Mouse (Mus musculus): ENCODE results near the gene Capzb. TPM values are rescaled to one million over a fixed set of nuclear protein-coding genes. Genes with fewer than 3 reads are reported as not detected.

Gene Capzb
- total RNA-seq, 2 experiments from 2014 or later, result 356 to 380 TPM

DNA sequence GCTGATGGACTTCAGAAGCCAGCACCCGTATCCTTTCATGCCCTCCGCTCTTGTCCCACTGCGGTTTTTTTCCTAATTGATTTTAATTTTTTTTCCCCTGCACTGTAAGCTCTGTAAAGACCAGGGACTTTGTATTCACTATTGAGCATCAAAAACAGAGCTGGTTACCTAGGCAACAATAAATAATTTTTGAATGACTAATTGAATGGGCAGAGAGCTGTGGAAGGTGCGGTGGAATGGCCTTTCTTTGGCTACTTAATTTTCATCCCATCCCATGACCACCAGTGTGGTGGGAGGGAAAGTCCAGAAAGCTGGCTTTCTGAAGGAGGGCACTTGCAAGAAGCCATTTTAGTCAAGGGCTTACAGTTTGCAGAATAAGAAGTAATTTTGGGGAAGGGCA, 41.6 kb downstream of the Capzb start:
- DNase-seq, result no peak

DNA sequence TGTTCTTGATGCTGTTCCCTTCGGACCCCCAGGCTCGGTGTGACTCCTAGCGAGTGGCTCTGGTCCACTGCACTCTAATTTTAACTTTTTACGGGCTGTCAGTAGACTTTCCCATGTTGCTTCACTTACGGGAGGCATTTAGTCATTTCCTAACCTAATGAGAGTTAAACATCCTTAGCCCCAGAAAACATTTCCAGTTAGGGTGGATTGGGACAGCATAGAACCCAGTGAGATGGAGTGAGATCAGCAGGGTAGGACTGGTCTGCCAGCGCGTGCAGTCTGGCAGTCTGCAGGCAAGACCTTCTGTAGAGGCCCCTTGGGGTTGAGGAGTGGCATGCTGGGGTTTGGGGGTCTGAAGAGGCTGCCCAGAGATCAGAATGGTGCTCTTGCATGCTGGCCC, 42.9 kb downstream of the Capzb start:
- no peak for DNase-seq

DNA sequence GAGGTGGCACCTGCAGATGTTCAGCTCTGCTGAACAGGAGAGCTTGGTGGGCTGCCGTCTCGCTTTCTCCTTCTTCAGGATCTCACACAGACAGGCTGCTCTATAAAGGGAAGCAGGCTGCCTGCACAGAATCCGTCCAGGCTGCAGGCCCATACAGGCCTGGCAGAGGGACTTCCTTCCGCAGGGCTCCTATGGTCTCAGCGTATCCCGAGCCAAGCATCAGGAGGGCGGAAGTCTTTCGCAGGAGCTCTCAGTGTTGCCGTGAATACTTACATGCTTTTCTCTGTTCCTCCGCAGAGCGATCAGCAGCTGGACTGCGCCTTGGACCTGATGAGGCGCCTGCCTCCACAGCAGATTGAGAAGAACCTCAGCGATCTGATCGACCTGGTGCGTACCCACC, 45.9 kb downstream of the Capzb start:
- no peak for DNase-seq

- DNase-seq, result peak in 1 of 2 experiments; percentile 9
Observed at GRCm38 (mm10) chr4:139240334-139240733, 47.6 kb downstream of the Capzb start.

GRCm38 (mm10) chr4:139241678-139242606, 49.2 kb downstream of the Capzb start:
- DNase-seq, result peak in 1 of 2 experiments; percentile 18

- DNase-seq, result peak; percentile 65 to 83
Observed at GRCm38 (mm10) chr4:139242607-139242955, 49.9 kb downstream of the Capzb start.

DNA sequence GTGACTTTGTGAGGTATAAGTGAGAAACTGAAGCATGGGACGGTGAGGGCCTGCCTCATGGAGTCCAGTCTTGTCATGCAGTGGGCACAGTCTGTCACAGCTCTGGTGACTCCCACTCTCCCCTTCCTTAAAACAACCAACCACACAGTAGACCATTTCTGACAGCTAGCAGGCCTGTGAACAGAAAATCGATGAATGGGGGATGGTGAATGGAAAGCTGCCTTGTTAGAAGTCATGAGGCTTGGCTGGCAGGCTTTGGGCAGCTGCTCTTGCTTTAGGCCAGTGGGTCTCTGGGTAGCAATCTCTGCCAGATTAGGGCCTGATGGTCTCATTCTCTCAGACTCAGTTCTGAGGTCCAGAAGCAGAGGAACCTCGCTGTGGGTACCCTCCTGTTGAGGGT, 51.5 kb downstream of the Capzb start:
- no peak for DNase-seq

DNA sequence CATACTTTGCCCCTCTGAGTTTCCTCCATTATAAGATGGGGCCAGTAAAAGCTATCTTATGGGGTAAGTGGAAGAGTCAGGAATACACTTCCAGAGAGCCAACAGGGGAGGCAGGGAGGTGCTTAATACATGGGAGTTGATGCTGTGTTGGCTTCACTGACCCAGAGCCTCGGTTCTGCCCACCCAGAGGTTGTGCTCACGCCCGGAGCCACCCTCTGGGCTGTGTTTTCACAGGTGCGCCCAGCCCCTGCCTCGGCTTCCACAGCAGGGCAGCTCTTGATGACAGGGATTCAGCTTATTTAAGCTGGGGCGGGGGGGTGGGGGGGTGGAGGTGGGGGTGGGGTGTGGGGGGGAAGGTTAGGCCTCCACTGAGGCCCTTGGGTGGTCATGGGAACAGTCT, 52.1 kb downstream of the Capzb start:
- DNase-seq, result no peak

DNA sequence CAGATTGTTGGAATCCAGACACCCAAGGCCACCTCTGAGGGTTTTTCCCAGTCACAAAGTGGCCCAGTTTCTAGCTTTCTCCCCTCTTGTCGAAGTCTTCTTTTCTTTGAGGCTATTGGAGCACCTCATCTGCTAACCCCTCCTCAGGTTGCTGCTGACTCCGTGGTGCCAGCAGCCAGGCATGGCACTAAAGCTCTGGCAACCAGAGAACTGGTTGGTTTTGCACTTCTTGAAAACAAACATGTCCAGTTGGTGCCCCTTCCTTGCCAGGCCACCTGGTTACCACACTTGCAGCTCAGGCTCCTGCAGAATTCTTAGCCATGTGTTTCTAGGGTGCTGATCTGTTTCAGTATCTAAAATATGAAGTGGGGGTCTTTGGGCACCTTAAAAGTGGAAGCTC, 52.8 kb downstream of the Capzb start:
- DNase-seq, result no peak

DNA sequence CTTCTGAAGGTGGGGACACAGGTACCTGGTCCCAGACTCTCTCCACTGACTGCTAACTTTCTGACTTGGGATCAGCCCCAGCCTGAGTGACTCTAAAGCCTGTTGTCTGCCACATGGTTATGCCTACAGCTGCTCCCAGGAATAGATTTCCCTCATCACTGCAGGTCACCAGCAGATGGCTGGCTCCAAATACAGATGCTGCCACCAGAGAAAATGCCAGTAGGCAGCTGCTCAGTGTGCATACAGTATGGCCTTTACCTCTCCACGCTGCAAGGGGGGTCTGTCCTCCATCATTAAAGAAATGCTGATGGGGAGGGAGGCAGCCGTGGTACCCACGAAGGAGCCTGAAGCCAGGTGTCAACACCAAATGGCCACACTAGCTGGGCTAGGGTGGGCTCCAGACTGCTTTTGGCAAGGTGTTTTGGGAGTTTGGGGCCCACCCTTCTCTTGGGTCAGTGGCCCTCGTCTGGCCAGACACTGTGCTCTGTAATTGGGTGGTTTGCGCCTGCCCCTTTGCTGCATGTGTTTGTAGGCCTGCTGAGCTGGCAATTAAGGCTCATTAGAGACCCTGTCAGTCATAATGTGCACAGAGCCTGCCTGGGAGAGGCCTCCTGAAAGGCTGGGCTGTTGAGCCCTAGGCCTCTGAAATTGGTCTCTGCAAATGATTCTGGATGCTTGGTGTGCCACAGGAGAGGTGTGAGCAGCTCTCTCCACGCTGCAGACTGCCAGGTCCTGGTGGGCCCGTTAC, 53.6 kb downstream of the Capzb start:
- DNase-seq, result no peak

GRCm38 (mm10) chr4:139247966-139248365, 55.3 kb downstream of the Capzb start:
- no peak for DNase-seq

GRCm38 (mm10) chr4:139248736-139249135, 56.0 kb downstream of the Capzb start:
- no peak for DNase-seq

- DNase-seq, result no peak
Observed at GRCm38 (mm10) chr4:139250043-139250442, 57.3 kb downstream of the Capzb start.

DNA sequence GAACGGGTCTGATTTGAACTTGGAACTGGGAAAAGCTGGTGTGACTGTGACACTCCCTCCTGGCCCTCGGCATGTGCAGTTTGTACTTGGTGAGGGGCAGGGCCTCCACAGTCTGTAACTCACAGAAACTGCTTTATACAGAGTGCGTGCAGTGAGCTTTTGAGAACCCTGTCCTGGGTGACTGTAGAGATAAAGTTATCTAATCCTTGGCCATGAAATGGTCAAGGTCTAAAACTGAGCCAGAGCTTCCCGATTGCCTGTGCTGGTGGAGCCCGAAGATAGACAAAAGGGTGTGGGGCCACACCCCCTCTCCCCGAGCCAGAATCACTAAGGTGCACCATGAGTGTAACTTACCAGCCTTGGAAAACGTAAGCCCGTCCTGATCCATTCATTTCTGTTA, 58.2 kb downstream of the Capzb start:
- DNase-seq, result no peak

DNA sequence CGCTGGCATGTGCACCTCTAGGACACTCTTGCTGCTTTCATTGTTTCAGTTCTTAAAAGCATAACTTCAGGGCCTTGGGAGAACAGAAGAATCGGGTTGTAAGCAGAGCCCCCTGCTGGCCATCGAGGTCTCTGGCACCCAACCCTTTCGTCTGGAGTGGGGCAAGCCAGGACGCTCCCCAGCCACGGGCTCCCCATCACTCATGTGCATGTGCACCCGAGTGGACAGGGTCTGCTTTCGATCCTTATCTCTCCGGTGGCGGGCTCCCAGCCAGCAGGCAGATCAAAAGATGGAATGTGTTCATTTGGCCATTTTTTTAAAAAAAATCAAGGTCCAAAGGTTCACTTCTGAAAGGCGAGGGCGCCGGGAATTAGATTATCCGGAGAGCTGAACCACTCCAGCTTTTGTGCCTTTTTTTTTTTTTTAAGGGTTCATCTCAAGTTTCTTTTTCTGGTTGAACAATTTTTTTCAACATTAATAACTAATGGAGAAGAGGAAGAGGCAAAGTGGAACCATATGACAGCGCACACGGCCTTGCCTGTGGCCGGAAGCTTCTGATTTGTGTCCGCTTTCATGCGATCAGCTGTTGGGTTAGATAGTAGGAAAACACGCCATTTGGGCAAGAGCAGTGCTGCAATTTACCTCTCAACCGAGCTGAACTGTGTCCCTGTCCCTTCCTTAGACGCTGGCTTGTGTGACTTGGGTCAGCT, 59.5 kb downstream of the Capzb start:
- peak; percentile 84 to 92 for DNase-seq

DNA sequence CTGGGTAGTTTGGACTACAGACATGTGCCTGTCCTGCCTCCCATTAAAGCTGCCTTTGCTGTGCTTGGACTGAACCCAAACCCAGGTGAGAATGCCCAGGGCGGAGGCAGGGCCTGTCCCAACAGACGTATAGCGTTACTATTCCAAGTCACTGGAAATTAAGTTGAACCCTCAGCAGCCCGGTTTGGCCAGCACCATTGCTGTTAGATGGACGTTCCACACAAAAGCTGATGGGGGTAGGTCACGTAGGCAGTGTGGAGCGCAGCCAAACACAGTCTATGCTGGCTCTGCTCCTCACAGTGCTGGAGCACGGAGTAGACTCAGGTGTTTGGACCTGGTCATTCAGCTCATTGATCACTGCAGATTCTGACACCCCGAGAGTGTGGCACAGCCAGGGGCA, 60.5 kb downstream of the Capzb start:
- DNase-seq, result peak; percentile 51 to 63

GRCm38 (mm10) chr4:139256146-139256545, 63.4 kb downstream of the Capzb start:
- DNase-seq, result no peak

- no peak for DNase-seq
Observed at GRCm38 (mm10) chr4:139256708-139257107, 64.0 kb downstream of the Capzb start.

DNA sequence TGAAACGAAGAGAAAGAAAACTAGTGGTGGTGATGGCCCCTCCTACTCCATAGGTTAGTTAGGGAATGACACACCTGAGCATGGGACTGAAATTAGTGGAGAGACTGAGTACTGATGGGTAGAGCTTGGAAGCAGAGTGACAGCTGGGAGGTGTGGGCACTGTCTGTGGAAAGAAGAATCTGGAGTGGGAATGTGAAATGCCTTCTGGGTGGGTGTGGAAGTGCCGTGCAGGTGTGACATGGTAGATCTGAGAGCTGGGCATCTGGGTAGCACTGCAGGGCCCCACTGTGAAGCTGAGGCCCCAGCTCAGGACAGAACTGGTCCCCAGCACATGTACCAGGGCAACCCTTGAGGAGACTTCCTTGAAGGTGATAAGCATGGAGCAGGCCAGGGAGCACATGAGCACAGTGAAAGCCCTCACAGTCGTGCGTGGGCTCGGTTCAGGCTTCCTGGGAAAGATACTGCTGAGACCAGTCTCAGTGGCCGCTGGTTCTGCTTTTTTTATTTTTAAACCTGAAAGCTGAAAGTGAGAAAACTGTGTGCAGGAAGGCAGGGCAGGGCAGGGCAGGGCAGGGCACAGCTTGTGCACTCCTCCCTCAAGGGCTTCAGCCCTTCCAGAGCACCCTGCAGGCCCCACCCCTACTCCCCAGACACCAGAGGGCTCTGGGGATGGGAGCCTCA, 66.1 kb downstream of the Capzb start:
- DNase-seq, result no peak

- DNase-seq, result no peak
Observed at GRCm38 (mm10) chr4:139259302-139259871, 66.7 kb downstream of the Capzb start.

GRCm38 (mm10) chr4:139262981-139263380, 70.3 kb downstream of the Capzb start:
- no peak for DNase-seq
